Mouse (Mus musculus) forebrain, embryonic 12.5 days (tissue): ENCODE measurements at regions not wholly inside any gene's neighbourhood (a gene's known extent, or its start where the extent isn't known, plus 50 kb on each side); places are given as distances from the start of the nearest gene placed in this dataset.

ENCODE experiments used
- ATAC-seq: fragments of 200-750 bp; cut with Nextera tagmentation; 2 replicates; pipeline ENCODE4 v1.8.0; 2017; ENCODE audit warnings: moderate TSS enrichment; ENCODE audit not compliant: low FRiP score
- H3K27ac ChIP-seq: fragments of 300-500 bp; sonication (generic); 2 replicates; pipeline ENCODE4 v1.5.1; 2016; ENCODE audit warnings: mild to moderate bottlenecking
- H3K27me3 ChIP-seq: fragments of 300-500 bp; sonication (generic); 2 replicates; pipeline ENCODE4 v1.6.1; 2016; ENCODE audit warnings: mild to moderate bottlenecking
- H3K36me3 ChIP-seq: fragments of 300-500 bp; sonication (generic); replicated peaks from 2 replicates; pipeline ENCODE4 v1.6.1; 2016; ENCODE audit warnings: mild to moderate bottlenecking
- H3K4me1 ChIP-seq: fragments of 300-500 bp; sonication (generic); 2 replicates; pipeline ENCODE4 v1.6.1; 2016
- H3K4me2 ChIP-seq: fragments of 300-500 bp; sonication (generic); 2 replicates; pipeline ENCODE4 v1.6.1; 2016; ENCODE audit warnings: mild to moderate bottlenecking, moderate library complexity
- H3K4me3 ChIP-seq: fragments of 300-500 bp; sonication (generic); replicated peaks from 2 replicates; pipeline ENCODE4 v1.5.1; 2016; ENCODE audit warnings: mild to moderate bottlenecking
- H3K9ac ChIP-seq: fragments of 300-500 bp; sonication (generic); 2 replicates; pipeline ENCODE4 v1.6.1; 2016; ENCODE audit warnings: mild to moderate bottlenecking
- H3K9me3 ChIP-seq: fragments of 300-500 bp; sonication (generic); 2 replicates; pipeline ENCODE4 v1.6.1; 2016
- WGBS: fragments of 180-500 bp; shearing (Covaris S2); methylation state at CpG from one replicate; pipeline ENCODE4 v1.1.7; 2016; 5-methylcytosine and 5-hydroxymethylcytosine counted together

DNA sequence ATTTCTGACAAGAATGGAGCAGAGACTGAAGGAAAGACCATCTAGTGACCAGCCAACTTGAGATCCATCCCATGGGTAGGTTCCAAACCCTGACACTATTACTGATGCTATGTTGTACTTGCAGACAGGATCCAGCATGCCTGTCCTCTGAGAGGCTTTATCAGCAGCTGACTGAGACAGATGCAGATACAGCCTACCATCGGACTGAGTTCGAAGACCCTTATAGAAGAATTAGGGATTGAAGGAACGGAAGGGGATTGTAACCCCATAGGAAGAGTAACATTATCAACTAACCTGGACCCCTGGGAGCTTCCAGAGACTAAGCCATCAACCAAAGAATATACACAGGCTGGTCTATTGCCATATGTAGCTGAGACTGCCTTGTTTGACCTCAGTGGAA lies 183.1 kb upstream of the Adcy2 start:
- Histone ChIP-seq H3K27me3 (no peaks in the 10 kb centered on the region), H3K4me1 (no peaks in the 10 kb centered on the region), H3K9me3 (no peaks in the 10 kb centered on the region), H3K9ac (no peak overlapping the region), H3K4me3 (no peak overlapping the region), H3K4me2 (no peak overlapping the region), H3K27ac (no peak overlapping the region), H3K36me3 (no peaks in the 10 kb centered on the region)
- ATAC-seq = no peak
- 94% methylated on average over 3 of the region's 3 CpGs for WGBS

DNA sequence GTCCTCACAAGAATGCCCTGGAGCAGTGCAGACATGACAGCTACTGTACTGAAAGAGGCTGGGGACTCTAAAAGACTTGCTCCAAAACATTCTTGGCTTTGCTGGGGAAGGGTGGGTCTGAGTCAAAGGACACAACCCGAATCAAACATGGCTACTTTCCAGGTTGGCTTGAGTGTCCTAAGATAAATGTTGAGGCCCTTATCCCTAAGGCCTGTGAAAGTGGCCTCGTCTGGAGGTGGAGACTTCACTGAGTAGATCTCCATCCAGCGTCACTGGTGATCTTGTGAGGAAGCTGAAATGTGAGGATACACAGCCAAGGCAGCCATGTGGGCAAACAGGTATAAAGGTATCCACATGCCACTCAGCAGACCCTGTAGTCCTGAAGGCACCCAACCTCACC lies 191.3 kb upstream of the Adcy2 start:
- Histone ChIP-seq H3K9ac (no peak overlapping the region), H3K9me3 (no peaks in the 10 kb centered on the region), H3K4me1 (no peaks in the 10 kb centered on the region), H3K4me2 (no peak overlapping the region), H3K27me3 (no peaks in the 10 kb centered on the region), H3K4me3 (no peak overlapping the region), H3K36me3 (no peaks in the 10 kb centered on the region), H3K27ac (no peak overlapping the region)
- 89% methylated on average over 3 of the region's 3 CpGs for WGBS
- ATAC-seq = no peak

DNA sequence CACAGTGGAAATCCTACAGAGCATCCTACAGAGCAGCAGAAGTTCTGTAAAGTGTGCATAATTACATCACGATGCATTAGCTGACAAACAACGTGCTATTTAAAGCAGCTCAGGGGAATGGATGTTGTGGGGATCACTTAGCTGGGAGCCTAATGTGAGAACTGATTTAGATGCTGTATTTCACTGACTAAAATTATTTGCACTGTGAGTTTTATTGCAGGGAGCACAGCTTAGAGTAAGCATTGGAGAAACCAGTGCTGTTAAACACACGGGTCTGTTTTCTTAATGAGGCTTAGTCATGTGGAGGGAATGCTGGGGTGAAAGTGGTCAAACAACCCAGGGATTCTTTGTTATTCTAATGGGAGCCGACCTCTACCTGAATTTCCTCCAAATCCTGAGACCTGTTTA lies 197.1 kb upstream of the Adcy2 start:
- no peaks in the 10 kb centered on the region for H3K36me3 ChIP-seq
- H3K9ac ChIP-seq = no peak overlapping the region
- H3K4me1 ChIP-seq = peaks cover 5% of the 10 kb centered on the region; the same call in 1 of the 2 replicates
- no peak; the same call in 1 of the 2 replicates for ATAC-seq
- WGBS = 3% methylated on average over 4 of the region's 4 CpGs
- H3K9me3 ChIP-seq = no peaks in the 10 kb centered on the region
- H3K4me3 ChIP-seq = no peak overlapping the region
- no peak overlapping the region for H3K4me2 ChIP-seq
- H3K27me3 ChIP-seq = no peaks in the 10 kb centered on the region
- H3K27ac ChIP-seq = no peak overlapping the region

DNA sequence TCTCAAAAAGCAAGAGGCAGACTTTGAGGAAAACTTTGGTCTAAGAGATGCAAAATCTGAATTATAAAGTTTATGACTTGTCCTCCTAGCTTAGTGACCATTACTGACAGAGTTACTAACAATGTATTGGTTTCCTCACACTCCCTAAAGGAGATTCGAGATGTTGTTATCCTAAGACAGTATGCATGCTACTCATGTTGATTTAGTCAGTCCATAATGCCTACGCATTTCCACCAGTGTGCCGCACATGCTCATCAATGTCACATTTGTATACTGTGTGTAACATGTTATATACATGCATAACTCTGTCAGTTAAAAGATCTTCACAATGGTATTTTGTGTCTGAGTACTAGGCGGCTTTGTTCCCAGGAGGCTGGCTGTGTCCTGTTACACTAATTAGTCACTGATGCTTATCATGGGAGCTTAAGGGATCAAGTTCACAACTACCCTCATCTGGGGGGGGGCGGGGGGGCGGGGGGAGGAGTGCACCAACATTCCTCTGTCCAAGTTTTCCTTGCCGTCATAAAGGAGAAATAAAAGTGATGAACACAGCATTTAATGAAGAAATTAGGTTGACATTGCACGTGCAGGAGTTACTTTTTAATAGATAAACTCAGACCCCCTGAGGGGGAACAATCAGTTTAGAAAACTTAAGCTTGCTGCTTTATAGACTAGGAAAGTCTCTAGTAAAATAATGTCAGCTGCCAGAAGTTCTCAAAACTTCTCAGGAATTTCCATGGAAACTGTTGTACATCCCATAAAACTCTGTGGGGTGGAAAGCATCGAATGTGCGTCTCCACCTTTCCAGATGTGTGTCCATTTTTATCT lies 208.6 kb upstream of the Adcy2 start:
- H3K27ac ChIP-seq = no peak overlapping the region
- no peak overlapping the region for H3K9ac ChIP-seq
- 70% methylated on average over 10 of the region's 10 CpGs for WGBS
- H3K4me1 ChIP-seq = no peaks in the 10 kb centered on the region
- H3K9me3 ChIP-seq = no peaks in the 10 kb centered on the region
- no peaks in the 10 kb centered on the region for H3K27me3 ChIP-seq
- H3K4me3 ChIP-seq = no peak overlapping the region
- ATAC-seq = no peak
- no peak overlapping the region for H3K4me2 ChIP-seq
- no peaks in the 10 kb centered on the region for H3K36me3 ChIP-seq

DNA sequence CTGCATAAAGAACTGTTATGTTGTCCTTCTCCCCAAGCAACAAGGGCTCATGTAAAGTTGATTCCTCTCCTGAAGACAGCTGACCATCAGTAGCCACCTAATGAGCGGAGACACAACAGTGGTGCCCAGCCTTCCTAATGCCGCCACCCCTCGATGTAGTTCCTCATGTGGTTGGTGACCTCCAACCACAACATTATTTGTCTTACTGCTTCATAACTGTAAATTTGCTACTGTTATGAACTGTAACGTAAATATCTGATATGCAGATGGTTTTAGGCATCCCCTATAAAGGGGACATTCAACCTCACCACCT lies 209.2 kb upstream of the Adcy2 start:
- Histone ChIP-seq H3K4me2 (no peak overlapping the region), H3K27ac (no peak overlapping the region), H3K4me3 (no peak overlapping the region), H3K4me1 (no peaks in the 10 kb centered on the region), H3K9me3 (no peaks in the 10 kb centered on the region), H3K27me3 (no peaks in the 10 kb centered on the region), H3K36me3 (no peaks in the 10 kb centered on the region), H3K9ac (no peak overlapping the region)
- ATAC-seq = no peak
- 96% methylated on average over 4 of the region's 4 CpGs for WGBS

DNA sequence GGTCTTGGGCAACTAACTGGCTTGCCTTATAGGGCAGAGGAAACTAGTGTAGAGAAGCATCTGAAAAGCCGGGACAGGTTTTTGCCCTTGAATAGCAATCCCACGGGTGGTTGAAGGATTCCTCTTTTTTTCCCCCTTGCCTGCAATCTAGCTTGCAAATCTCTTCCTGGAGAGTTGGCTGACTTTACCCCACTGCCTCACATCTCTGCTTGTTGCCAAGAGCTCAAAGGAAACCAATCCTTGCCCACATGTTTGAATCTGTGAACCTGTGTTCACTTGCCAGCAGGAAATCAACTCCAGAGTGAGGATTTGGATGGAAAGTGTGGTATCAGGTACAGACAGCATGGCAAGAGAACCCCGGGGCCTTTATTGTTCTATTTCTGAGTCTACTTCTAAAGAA lies 217.2 kb upstream of the Adcy2 start:
- Histone ChIP-seq H3K4me2 (no peak overlapping the region), H3K27ac (no peak overlapping the region), H3K9ac (no peak overlapping the region), H3K27me3 (no peaks in the 10 kb centered on the region), H3K9me3 (no peaks in the 10 kb centered on the region), H3K4me1 (no peaks in the 10 kb centered on the region), H3K4me3 (no peak overlapping the region), H3K36me3 (no peaks in the 10 kb centered on the region)
- WGBS = 87% methylated on average over 3 of the region's 3 CpGs
- no peak for ATAC-seq

DNA sequence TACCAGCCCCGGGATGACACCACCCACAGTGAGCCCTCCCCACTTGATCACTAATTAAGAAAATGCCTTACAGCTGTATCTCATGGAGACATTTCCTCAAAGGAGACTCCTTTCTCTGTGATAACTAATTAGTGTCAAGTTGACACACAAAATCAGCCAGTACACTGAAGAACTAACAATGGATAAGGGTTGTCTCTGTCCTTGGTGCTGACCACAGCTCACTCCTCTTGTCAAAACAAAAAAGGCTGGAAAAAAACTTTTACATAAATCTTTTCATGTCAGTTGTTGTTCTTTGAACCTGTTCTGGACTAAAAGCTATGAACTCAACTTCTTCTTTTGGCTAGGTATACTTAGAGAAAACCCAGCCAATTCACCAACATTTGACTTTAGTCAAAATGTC lies 221.1 kb upstream of the Adcy2 start:
- no peak overlapping the region for H3K4me2 ChIP-seq
- no peak overlapping the region for H3K9ac ChIP-seq
- WGBS = 39% methylated on average over 1 of the region's 1 CpGs
- no peaks in the 10 kb centered on the region for H3K27me3 ChIP-seq
- H3K27ac ChIP-seq = no peak overlapping the region
- H3K4me3 ChIP-seq = no peak overlapping the region
- H3K36me3 ChIP-seq = no peaks in the 10 kb centered on the region
- no peaks in the 10 kb centered on the region for H3K9me3 ChIP-seq
- ATAC-seq = no peak
- no peaks in the 10 kb centered on the region for H3K4me1 ChIP-seq

DNA sequence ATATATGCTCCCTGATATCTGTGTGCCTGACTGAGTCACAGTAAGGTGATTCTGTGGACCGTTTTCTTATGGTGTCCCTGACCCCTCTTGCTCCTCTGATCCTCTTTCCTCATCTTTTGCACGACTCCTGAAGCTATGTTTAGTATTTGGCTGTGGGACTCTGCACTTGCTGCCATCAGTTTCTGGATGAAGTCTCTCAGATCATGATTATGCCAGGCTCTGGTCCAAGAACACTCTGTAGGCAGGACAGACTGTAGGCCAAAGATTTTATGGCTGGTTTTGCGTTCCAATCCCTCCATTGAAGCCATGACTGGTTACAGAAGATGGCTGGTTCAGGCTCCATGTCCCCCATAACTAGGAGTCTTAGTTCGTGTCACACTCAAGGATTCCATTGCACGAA lies 227.2 kb upstream of the Adcy2 start:
- H3K4me3 ChIP-seq = no peak overlapping the region
- no peak for ATAC-seq
- no peaks in the 10 kb centered on the region for H3K36me3 ChIP-seq
- H3K4me2 ChIP-seq = no peak overlapping the region
- H3K27ac ChIP-seq = no peak overlapping the region
- no peak overlapping the region for H3K9ac ChIP-seq
- whole genome bisulfite sequencing = 78% methylated on average over 5 of the region's 5 CpGs
- no peaks in the 10 kb centered on the region for H3K9me3 ChIP-seq
- H3K4me1 ChIP-seq = no peaks in the 10 kb centered on the region
- H3K27me3 ChIP-seq = no peaks in the 10 kb centered on the region

DNA sequence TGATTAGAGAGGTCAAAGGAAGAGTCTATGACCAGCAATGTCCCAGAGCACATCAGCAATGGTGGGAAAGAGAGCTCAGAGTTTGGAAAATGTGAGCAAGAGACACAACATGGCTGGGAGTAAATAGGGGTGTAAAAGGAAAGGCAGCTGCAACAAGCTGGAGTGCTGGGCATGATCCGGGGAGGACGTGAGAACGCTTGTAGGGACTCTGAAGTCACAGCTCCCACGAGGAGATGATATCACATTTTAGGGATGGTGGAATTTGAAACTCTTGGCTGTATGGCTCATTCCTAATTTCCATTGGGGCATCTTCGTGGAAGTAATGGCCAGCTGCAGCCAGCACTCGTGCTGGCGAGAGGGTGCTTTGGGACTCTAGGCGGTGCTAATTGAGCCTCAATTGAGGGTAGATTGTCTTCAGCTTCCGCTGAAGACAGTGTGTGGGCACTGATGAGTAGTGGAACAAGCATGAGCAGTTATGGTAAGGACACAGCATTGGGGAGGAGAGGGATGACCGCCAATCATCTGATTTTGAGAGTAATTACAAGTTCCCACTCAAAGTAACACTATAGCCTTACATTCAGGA lies 231.1 kb upstream of the Adcy2 start:
- 90% methylated on average over 10 of the region's 10 CpGs for WGBS
- H3K9me3 ChIP-seq = no peaks in the 10 kb centered on the region
- H3K27me3 ChIP-seq = no peaks in the 10 kb centered on the region
- no peak overlapping the region for H3K27ac ChIP-seq
- no peaks in the 10 kb centered on the region for H3K4me1 ChIP-seq
- ATAC-seq = no peak
- H3K9ac ChIP-seq = no peak overlapping the region
- no peak overlapping the region for H3K4me2 ChIP-seq
- H3K36me3 ChIP-seq = no peaks in the 10 kb centered on the region
- no peak overlapping the region for H3K4me3 ChIP-seq

DNA sequence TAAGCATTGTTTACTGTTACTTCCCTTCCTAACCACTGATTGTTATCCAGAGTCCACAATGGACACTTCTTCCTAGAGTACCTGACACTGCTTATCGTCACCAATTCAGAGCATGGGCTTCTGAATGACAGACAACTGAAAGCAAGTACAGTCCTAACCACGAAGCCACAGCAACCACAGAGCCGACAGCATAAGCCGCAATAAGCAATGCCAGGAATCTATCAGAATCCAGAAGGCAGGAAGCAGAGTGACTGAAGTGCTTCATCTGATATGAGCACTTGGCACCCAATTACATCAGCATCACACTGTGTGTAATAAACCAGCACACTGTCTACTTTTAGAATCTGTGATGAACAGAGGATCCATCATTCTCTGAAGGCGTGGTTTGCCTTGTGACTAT lies 237.0 kb upstream of the Adcy2 start:
- Histone ChIP-seq H3K4me1 (no peaks in the 10 kb centered on the region), H3K4me2 (no peak overlapping the region), H3K9me3 (no peaks in the 10 kb centered on the region), H3K4me3 (no peak overlapping the region), H3K27me3 (no peaks in the 10 kb centered on the region), H3K36me3 (no peaks in the 10 kb centered on the region), H3K9ac (no peak overlapping the region), H3K27ac (no peak overlapping the region)
- WGBS = 86% methylated on average over 5 of the region's 5 CpGs
- no peak for ATAC-seq

DNA sequence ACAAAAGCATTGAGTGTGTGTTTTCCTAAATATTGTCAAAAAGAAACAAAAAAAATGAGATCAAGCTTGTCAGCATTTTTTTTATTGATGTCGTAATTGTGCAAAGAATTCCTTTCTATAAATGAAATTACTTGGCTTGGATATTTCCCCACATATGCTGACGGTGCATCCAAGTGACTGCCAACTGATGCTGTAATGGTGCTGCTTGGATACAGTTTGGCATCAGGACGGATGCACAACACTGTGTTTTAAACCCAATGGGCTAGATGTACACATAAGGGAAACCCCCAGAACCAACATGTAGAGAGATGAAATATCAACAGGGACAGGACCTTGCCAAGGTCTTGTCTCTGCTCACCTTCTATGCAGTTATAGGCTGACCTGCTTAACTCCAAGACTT lies 238.6 kb upstream of the Adcy2 start:
- Histone ChIP-seq H3K27me3 (no peaks in the 10 kb centered on the region), H3K27ac (no peak overlapping the region), H3K4me3 (no peak overlapping the region), H3K36me3 (no peaks in the 10 kb centered on the region), H3K4me2 (no peak overlapping the region), H3K9me3 (no peaks in the 10 kb centered on the region), H3K4me1 (no peaks in the 10 kb centered on the region), H3K9ac (no peak overlapping the region)
- WGBS = 85% methylated on average over 3 of the region's 3 CpGs
- no peak for ATAC-seq

DNA sequence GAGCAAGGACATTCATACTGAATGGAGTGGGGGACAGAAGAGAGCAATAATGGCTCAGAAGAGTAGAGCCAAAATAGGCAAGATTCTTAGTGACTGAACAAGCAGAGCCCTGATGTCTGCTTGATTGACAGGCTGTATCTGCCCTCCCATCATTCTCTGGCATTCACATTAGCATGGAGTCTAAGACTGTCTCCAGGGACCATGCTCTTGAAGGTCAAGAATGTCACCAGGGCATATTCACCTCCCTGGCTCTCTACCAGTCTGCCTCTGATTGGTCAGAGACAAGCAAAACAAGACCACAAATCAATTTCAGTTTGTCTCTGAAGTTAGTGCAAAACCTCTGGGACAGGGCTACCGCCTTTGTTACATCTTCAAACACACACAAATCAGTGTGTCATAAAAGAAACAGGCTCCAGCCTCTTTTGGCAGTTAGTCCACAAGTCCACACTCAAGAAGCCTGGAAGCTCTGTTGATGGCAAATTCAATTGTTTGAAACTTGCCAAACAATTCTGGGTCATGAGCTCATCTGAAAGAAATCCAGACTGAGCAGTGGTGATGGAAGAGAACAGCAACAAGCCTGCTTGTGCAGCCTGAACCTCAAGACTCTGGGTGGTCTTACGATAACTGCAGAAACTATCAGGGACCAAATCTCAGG lies 240.0 kb upstream of the Adcy2 start:
- no peaks in the 10 kb centered on the region for H3K9me3 ChIP-seq
- H3K27ac ChIP-seq = no peak overlapping the region
- no peak for ATAC-seq
- H3K4me2 ChIP-seq = no peak overlapping the region
- H3K27me3 ChIP-seq = no peaks in the 10 kb centered on the region
- H3K4me1 ChIP-seq = no peaks in the 10 kb centered on the region
- no peaks in the 10 kb centered on the region for H3K36me3 ChIP-seq
- H3K4me3 ChIP-seq = no peak overlapping the region
- WGBS = 87% methylated on average over 2 of the region's 2 CpGs
- no peak overlapping the region for H3K9ac ChIP-seq
